Mouse (Mus musculus) G1E (cell line): Measurements from ENCODE around the gene Tmtc1.

Source experiments
- CTCF ChIP-seq: IDR thresholded peaks from 2 replicates; pipeline ENCODE4 v1.5.1; 2012; ENCODE audit warnings: low read depth, low read length, inconsistent platforms, mixed read lengths
- GATA1 ChIP-seq: IDR thresholded peaks from 2 replicates; pipeline ENCODE4 v1.6.1; 2012; ENCODE audit warnings: borderline replicate concordance, low read length, inconsistent platforms, mixed read lengths
- GATA2 ChIP-seq: IDR thresholded peaks from 2 replicates; pipeline ENCODE4 v1.6.1; 2012; ENCODE audit warnings: low read depth, low read length, inconsistent platforms, borderline replicate concordance
- TAL1 ChIP-seq: conservative IDR thresholded peaks from 2 replicates; pipeline ENCODE4 v1.6.1; 2012; ENCODE audit warnings: low read depth, low read length, inconsistent platforms, mixed read lengths

DNA sequence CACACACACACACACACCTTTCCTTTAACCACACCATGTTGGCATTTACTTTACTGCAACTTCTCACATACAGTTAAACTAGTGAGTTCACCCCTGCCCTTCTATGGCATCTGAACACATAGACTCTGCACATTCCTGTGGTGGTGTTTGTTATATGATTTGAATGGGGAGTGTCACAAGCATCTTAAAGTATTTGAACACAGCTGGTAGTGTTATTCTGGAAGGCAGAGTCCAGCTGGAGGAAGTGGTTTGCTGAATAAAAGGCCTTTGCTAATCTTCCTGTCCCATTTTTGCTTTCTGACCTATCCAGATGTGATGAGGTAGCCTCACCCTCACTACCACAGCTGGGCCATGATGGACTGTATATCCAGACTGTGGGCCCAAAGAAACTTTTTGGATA is 125.5 kb downstream of the Tmtc1 start:
- no peak for TF ChIP-seq CTCF
- TF ChIP-seq GATA1, result no peak
- TF ChIP-seq TAL1, result no peak
- no peak for TF ChIP-seq GATA2
